Mouse (Mus musculus) cerebellum, adult 18-20 months (tissue): Measurements from ENCODE around the gene Slc9a5.

ENCODE experiments used
- DNase-seq, 2 experiments: peaks; one replicate each; pipeline ENCODE4 v3.0.0; 2021

Slc9a5 gene

DNA sequence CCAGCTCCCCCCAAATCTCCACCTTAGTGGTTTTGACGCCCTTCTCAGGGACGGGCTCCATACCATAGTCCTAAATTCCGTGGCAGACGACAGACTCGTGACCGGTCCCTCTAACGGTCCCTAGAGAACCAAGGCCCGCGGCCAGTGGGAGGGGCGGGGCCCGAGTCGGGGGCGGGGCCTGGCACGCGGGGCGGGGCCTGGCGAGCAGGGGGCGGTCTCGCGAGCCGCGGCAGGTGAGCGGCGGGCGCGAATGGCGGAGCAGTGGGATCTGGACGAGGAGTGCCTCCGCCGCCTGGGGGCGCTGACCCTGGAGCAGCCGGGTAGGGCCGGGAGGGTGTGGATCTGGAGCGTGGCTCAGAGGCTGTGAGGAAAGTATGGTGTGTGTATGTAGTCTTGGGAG, 64.7 kb downstream of the Slc9a5 start, which contains the start of the genes Kctd19 and Lrrc36:
Kctd19 (minus strand) TSS at position 112 of the 400 bp plus-strand sequence.
Lrrc36 (plus strand) TSS at position 181 of the 400 bp plus-strand sequence.
- peak; percentile 64 to 74 for DNase-seq

- DNase-seq: no peak
These were observed 70.3 kb downstream of the Slc9a5 start for GRCm38 (mm10) chr8:105418992-105419391.
